Mouse (Mus musculus) CD8-positive naive resting alpha-beta T cell, adult 2 months (primary cell): ENCODE results near the gene Scgb1c1.

ENCODE experiments used
- DNase-seq, 2 experiments: peaks; one replicate each; pipeline ENCODE4 v3.0.0; 2022; ENCODE audit warnings: low read depth in 2 of 2, low spot score in 2 of 2

Scgb1c1 gene

DNA sequence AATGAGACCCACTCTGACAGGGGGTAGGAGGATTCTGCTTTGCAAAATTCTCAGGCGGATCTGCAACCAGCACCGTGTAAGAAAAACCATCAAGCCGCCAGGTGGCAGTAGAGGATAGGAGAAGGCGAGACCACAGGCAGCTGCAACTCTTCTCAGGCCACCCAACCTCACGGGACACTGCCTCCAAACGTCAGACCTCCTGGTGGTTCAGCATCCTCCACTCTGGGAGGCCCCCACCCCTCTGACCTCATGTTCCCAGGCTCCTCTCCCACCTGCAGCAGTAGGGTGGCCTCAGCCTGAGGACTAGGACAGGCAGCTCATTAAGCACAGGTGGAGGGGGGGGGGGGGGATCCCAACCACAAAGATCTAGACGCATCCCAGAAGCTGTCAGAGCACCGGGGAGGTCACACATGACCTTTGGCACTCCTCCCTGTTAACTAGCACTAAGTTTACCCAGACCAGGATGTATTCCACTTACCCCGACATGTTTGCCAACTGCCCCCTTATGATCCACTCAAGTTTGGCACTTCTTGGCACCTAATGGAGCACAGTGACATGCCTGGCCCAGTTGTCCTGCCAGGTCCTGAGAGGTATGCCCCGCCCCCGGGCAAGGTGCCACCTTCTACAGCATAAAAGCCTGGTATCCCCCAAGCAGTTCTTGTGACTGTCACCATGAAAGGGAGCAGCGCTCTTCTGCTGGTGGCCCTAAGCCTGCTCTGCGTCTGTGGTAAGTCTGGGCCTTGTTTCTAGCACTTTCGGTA lies at the start of gene Scgb1c1:
Gene Scgb1c1, plus strand, starts transcription at position 643 of the 761 bp plus-strand sequence.
- DNase-seq, result peak; percentile 87 to 91

- no peak for DNase-seq
Observed at GRCm38 (mm10) chr7:140797619-140798018, 47.7 kb upstream of the Scgb1c1 start.

- no peak for DNase-seq
Observed at GRCm38 (mm10) chr7:140798212-140798611, 47.1 kb upstream of the Scgb1c1 start.

- no peak for DNase-seq
Observed at GRCm38 (mm10) chr7:140802629-140803028, 42.7 kb upstream of the Scgb1c1 start.

- DNase-seq, result peak in 1 of 2 experiments; percentile 31
Observed at GRCm38 (mm10) chr7:140805704-140806103, 39.6 kb upstream of the Scgb1c1 start.

DNA sequence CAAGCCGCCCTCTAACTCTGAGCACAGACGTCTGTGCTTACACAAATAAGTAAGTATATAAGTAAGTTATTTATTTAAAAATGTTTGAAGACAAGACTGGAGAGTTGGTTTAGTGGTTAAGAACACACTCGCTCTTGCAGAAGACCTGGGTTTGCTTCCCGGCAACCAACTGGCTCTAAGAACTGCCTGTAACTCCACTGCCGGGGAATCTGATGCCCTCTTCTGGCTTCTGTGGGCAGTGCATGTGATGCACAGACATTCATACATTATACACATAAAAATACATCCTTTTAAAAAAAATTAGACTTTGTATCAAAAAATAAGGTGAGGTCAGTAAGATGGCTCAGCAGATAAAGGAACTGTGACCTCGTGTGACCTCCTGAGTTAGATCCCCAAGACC lies 34.9 kb upstream of the Scgb1c1 start:
- no peak for DNase-seq

DNA sequence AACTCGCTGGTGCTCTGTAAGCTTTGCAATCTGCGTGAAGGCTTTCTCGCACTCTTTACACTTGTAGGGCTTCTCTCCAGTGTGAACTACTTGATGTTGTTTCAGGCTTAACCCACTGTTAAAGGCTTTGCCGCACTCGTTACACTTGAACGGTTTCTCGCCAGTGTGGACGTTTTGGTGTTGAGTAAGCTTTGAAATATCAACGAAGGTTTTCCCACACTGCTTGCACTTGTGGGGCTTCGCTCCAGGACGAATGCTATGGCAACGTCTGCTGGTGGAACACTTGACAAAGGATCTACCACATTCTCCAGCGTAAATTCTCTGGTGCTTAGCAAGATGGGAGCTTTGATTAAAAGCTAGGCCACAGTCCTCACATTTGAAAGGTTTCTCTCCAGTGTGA lies 33.6 kb upstream of the Scgb1c1 start:
- no peak for DNase-seq

DNA sequence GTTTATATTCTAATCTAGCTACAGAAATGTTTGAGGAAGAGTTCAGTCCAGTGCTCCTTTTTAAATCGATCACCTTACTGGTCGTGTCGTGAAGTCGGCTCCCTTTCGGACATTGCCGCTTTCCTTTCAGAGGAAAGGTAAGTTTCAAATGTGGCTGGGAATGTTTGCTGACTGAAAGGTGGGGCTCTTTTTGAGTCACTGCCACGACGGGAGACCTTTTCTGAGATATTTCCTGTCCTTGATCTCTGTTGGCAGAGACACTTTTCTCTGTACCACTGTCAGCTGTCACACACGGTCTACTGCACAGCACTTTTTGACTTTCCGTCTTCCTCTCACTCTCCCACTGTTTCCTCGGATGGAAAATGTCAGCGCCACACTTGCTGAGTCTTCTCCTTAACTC lies 32.5 kb upstream of the Scgb1c1 start:
- no peak for DNase-seq

DNA sequence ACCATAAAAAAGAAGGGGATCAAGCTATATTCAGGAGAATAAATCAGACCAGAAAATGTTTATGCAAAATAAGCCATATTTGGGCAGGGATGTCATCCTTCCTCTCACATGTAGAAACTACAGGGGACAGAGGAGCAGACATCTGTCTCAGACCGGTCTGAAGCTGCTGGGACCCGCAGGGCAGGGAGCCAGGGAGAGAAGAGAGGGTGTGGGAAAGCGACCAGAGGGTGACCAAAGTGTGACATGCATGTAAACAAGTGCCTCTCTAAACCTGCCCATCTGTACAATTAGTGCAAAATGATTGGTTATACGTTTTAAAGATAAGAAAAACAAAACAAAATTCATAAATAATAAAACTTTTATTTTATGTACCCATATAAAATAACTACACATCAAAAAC lies 25.2 kb upstream of the Scgb1c1 start:
- no peak for DNase-seq

DNA sequence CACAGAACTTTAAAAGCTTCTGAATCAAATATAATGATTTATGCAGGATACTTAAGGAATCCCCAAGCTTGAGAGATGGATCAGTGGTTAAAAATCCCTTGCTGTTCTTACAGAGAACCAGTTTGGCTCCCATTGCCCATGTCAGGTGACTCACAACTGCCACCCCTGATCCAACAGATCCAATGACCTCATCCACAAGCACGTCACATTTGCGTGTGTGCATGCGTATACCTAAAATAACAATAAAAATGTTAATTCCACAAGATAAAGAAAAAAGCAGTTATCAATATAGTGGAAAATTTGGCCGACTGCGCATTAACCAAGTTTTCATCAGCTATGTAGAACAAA lies 24.1 kb upstream of the Scgb1c1 start:
- no peak for DNase-seq

- DNase-seq, result no peak
Observed at GRCm38 (mm10) chr7:140821653-140822329, 23.6 kb upstream of the Scgb1c1 start, which contains the start of gene Zfp941. Zfp941 (minus strand) TSS chr7:140822178.

- no peak for DNase-seq
Observed at GRCm38 (mm10) chr7:140822731-140823130, 22.6 kb upstream of the Scgb1c1 start.

DNA sequence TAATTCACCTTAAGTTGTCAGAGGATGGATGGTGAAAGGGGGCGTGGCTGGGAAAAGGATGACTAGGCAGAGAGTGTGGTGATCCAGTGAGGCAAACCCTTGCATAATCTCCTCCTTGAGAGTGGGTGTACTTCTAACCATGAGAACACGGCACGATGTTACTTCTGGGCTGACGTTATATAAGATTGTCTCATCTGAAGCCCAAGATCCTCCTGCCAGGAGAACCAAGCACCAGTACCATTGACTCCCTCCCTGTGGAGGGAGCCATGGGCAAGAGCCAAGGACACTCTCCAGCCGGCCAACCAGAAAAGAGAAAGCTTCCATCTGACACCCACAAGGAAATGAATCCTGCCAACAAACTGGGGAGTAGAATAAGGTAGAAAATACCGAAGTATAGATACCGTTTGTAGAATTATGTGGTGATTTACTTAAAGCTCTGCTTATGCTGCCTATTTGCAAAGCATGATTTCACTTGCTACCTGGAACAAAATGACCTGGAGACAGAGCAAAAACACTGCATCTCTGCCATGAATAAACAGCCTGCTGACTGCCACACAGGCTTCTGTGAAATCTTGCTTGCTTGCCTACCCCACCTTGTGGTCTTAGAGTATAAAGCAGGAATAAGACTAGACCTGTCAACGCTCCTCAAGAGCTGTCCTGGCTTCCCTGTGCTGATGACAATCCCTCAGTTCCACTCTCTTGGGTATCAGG lies 17.0 kb upstream of the Scgb1c1 start:
- DNase-seq, result no peak

DNA sequence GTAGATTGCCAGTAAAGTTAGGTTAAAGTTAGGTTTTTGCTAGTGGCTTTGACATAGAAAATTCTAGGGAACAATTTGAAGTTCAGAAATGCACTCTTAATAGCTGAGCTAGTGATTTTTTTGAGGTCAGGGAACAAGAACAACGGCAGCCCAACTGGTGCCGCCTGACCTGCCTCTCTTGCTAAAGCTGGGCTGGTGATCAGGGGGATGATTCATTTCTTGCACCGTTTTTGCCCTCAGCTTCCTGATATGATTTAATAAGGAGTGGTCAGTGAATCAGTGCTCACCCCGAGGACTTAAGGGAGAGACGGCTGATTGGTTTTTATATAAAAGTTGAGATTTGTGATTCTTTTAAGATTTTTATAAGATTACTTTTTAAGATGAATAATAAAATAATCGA lies 13.9 kb upstream of the Scgb1c1 start:
- no peak for DNase-seq

GRCm38 (mm10) chr7:140833341-140833740 lies 12.0 kb upstream of the Scgb1c1 start:
- no peak for DNase-seq

- DNase-seq, result no peak
Observed at GRCm38 (mm10) chr7:140834968-140835757, 10.2 kb upstream of the Scgb1c1 start, which contains the start of gene Urah. Urah (plus strand) TSS chr7:140835018.

GRCm38 (mm10) chr7:140835758-140836087 lies 9.6 kb upstream of the Scgb1c1 start:
- DNase-seq, result no peak

DNA sequence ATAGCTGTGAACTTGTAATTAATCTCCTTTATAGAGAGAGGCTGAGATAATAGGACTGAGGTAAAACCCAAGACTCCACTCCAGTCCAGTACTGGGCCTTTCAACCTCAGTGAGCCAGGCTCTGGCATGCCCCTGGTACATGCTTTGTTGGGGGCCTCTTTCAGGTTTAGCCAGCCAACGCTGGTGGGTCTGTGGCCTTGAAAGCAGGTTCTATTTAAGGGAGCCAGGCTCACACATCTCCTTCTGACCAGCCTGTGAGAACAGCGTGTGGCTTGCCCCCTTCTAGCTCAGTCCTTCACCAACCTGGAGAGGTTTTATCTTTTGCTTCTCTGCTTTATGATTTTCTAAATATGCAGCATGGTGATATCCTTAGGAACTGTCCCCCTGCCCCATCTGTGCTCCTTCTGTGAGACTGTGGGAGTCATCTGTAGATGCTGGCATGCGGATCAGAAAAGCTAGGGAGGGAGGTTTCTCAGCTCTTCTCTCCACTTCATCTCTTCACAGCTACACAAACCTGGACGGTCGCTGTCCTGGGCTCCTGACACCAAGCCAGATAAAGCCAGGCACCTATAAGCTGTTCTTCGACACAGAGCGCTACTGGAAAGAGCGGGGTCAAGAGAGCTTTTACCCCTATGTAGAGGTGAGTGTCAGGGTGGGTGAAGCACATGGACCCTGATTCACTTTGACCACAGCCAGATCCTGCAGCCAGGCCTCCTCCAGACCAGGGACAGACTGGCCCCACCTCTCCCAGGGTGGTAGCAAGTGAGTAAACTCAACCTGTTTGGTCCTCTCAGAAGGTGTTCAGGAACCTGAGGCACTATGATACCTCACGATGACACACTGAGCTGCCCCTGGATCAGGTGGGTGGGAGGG lies 8.9 kb upstream of the Scgb1c1 start:
- DNase-seq, result no peak

DNA sequence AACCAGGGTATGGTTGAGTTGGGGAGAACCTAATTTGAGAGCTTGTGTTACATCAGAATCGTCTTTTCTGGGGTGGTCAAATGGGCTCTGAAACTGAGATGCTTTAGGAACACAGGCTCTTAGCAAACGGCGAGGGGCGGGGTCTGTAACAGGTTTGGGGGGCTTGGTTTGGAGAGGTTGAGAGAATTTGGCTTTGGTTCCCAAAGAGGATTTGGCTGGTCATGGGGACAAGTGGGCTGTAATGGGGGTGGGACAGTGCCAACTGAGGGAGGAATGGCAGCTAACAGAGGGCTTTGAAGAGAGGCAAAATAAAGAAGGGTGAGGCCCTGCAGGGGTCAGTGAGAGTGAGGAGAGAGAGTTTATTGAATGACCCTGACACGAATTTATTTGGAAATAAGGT lies 5.8 kb upstream of the Scgb1c1 start:
- no peak for DNase-seq
